Mouse (Mus musculus) small intestine, adult 2 months (tissue): ENCODE measurements around the gene Cd8b1.

Experiments used
- CTCF ChIP-seq: fragments of 200-500 bp; IDR thresholded peaks from 2 replicates; pipeline ENCODE4 v1.5.1; 2012; ENCODE audit warnings: low read depth, mild to moderate bottlenecking, control low read depth, inconsistent platforms, low read length, moderate library complexity, mixed read lengths; ENCODE audit not compliant: insufficient replicate concordance, insufficient read length; ENCODE audit errors: extremely low read depth
- POLR2A ChIP-seq: fragments of 200-500 bp; IDR thresholded peaks from 2 replicates; pipeline ENCODE4 v1.6.1; 2012; ENCODE audit warnings: low read depth, mild to moderate bottlenecking, control low read depth, inconsistent platforms, low read length, moderate library complexity

DNA sequence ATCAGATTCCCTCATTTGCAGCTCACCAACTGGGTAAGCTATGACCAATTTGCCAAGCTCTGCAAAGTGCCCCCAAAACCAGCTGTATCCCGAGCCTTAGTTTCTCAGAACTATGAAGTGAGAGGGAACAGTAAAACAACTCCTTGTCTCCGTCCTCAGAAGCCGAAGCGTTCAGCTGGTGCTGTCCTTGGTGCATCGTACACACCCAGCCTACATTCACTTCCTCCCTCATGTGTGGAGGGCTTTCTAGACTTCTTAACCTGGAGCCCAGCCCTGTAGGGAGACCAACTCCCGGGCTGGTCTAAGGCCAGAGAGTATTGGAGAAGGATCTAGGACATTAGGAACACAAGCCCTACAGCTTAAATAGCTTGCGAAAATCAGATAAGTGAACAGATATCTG, 7.9 kb downstream of the Cd8b1 start:
- TF ChIP-seq CTCF (no peak), POLR2A (no peak)
